Mouse (Mus musculus) liver, postnatal 0 days (tissue): ENCODE results near the gene Sdc4. TPM values are rescaled to one million over a fixed set of nuclear protein-coding genes. Genes with fewer than 3 reads are reported as not detected.

Experiments used
- ATAC-seq: fragments of 200-750 bp; cut with Nextera tagmentation; 2 replicates; pipeline ENCODE4 v1.8.0; 2017; ENCODE audit warnings: mild to moderate bottlenecking, moderate library complexity
- DNase-seq: peaks from one replicate; pipeline ENCODE4 v3.0.0-alpha.2; 2016
- H3K27ac ChIP-seq: fragments of 300-500 bp; sonication (generic); 2 replicates; pipeline ENCODE4 v1.5.1; 2014; ENCODE audit warnings: antibody characterized with exemption, moderate library complexity, mild to moderate bottlenecking, low read depth
- H3K27me3 ChIP-seq: fragments of 300-500 bp; sonication (generic); 2 replicates; pipeline ENCODE4 v1.6.1; 2014; ENCODE audit warnings: low read length, control low read depth, mixed read lengths; ENCODE audit not compliant: insufficient read depth
- H3K36me3 ChIP-seq: fragments of 300-500 bp; sonication (generic); replicated peaks from 2 replicates; pipeline ENCODE4 v1.6.1; 2014; ENCODE audit warnings: mild to moderate bottlenecking, control low read depth, low read length, moderate library complexity, mixed read lengths; ENCODE audit not compliant: insufficient read depth
- H3K4me1 ChIP-seq: fragments of 300-500 bp; sonication (generic); 2 replicates; pipeline ENCODE4 v1.6.1; 2014; ENCODE audit warnings: antibody characterized with exemption, mild to moderate bottlenecking, control low read depth; ENCODE audit not compliant: insufficient read depth
- H3K4me2 ChIP-seq: fragments of 300-500 bp; sonication (generic); 2 replicates; pipeline ENCODE4 v1.6.1; 2014; ENCODE audit warnings: low read depth, mild to moderate bottlenecking, low read length, moderate library complexity, mixed read lengths
- H3K4me3 ChIP-seq: fragments of 300-500 bp; sonication (generic); 2 replicates; pipeline ENCODE4 v1.5.1; 2014; ENCODE audit warnings: low read depth, low read length
- H3K9ac ChIP-seq: fragments of 300-500 bp; sonication (generic); replicated peaks from 2 replicates; pipeline ENCODE4 v1.6.1; 2014; ENCODE audit warnings: mild to moderate bottlenecking, moderate library complexity
- H3K9me3 ChIP-seq: fragments of 300-500 bp; sonication (generic); 2 replicates; pipeline ENCODE4 v1.6.1; 2016; ENCODE audit warnings: mild to moderate bottlenecking, control low read depth, low read length, mixed read lengths
- CTCF ChIP-seq: sonication (generic); IDR thresholded peaks from 2 replicates; pipeline ENCODE4 v1.5.1; 2016; ENCODE audit warnings: antibody characterized with exemption, low read depth
- EP300 ChIP-seq: IDR thresholded peaks from 2 replicates; pipeline ENCODE4 v1.6.1; 2016; ENCODE audit warnings: antibody characterized with exemption, low read depth, mild to moderate bottlenecking
- WGBS: fragments of 180-500 bp; shearing (Covaris S2); extraction: QIAGEN DNeasy Blood & Tissue Kit; methylation state at CpG from one replicate; pipeline ENCODE4 v1.1.7; 2014; ENCODE audit not compliant: insufficient replicate concordance; 5-methylcytosine and 5-hydroxymethylcytosine counted together
- polyA plus RNA-seq: library from polyadenylated mRNA; unstranded; fragments of >200 nt; fragmentation: Nextera tagmentation; extraction: Ambion mirVana; gene quantifications from 2 replicates; pipeline ENCODE4 v1.2.1, GENCODE M21; 2015

The Sdc4 gene
- polyA plus RNA-seq, 1 experiment from 2014 or later: 208 TPM

- Histone ChIP-seq H3K4me1 (peaks cover 22% of the 10 kb centered on the region), H3K9me3 (no peaks in the 10 kb centered on the region), H3K4me2 (no peak overlapping the region), H3K27me3 (0 out of 2 replicates have a peak, but pooled peaks cover 5% of the 10 kb centered on the region), H3K27ac (no peak overlapping the region), H3K4me3 (no peak overlapping the region), H3K36me3 (no peaks in the 10 kb centered on the region), H3K9ac (no peak overlapping the region)
- 1% methylated on average over 2 of the region's 2 CpGs for WGBS
- DNase-seq: no peak
- no peak for TF ChIP-seq EP300
- TF ChIP-seq CTCF: peak; percentile 75
- no peak for ATAC-seq
Measured at GRCm38 (mm10) chr2:164417198-164417597, 26.5 kb downstream of the Sdc4 start.

GRCm38 (mm10) chr2:164414581-164414980, 29.1 kb downstream of the Sdc4 start:
- Histone ChIP-seq H3K36me3 (no peaks in the 10 kb centered on the region), H3K9me3 (no peaks in the 10 kb centered on the region), H3K27ac (no peak overlapping the region), H3K4me2 (peak overlapping the region; percentile 32; the same call in 1 of the 2 replicates), H3K9ac (no peak overlapping the region; the same call in 1 of the 2 replicates), H3K27me3 (peaks cover 9% of the 10 kb centered on the region; the same call in 1 of the 2 replicates), H3K4me1 (peaks cover 22% of the 10 kb centered on the region), H3K4me3 (no peak overlapping the region)
- no peak for DNase-seq
- TF ChIP-seq CTCF: no peak
- no peak for TF ChIP-seq EP300
- 46% methylated on average over 10 of the region's 10 CpGs for WGBS
- ATAC-seq: no peak

GRCm38 (mm10) chr2:164414167-164414566, 29.5 kb downstream of the Sdc4 start:
- no peak for TF ChIP-seq EP300
- no peak for TF ChIP-seq CTCF

GRCm38 (mm10) chr2:164407708-164408107, 36.0 kb downstream of the Sdc4 start:
- Histone ChIP-seq H3K9ac (no peak overlapping the region), H3K9me3 (no peaks in the 10 kb centered on the region), H3K4me3 (no peak overlapping the region), H3K27me3 (peaks cover 70% of the 10 kb centered on the region), H3K4me2 (no peak overlapping the region), H3K4me1 (peaks cover 8% of the 10 kb centered on the region), H3K27ac (no peak overlapping the region), H3K36me3 (no peaks in the 10 kb centered on the region)
- TF ChIP-seq CTCF (peak; percentile 85), EP300 (no peak)
- 3% methylated on average over 22 of the region's 22 CpGs for whole genome bisulfite sequencing
- DNase-seq (peak; percentile 68), ATAC-seq (no peak)

More at GRCm38 (mm10) chr2:164414167-164414566, 29.5 kb downstream of the Sdc4 start:
- no peaks in the 10 kb centered on the region for H3K9me3 ChIP-seq
- H3K4me1 ChIP-seq: peaks cover 18% of the 10 kb centered on the region
- WGBS: 34% methylated on average over 28 of the region's 28 CpGs
- H3K36me3 ChIP-seq: no peaks in the 10 kb centered on the region
- H3K9ac ChIP-seq: no peak overlapping the region; the same call in 1 of the 2 replicates
- H3K4me3 ChIP-seq: no peak overlapping the region
- DNase-seq (no peak), ATAC-seq (no peak)
- peaks cover 13% of the 10 kb centered on the region for H3K27me3 ChIP-seq
- H3K4me2 ChIP-seq: peak overlapping the region; percentile 32; the same call in 1 of the 2 replicates
- H3K27ac ChIP-seq: no peak overlapping the region

GRCm38 (mm10) chr2:164405519-164405918, 38.2 kb downstream of the Sdc4 start:
- DNase-seq (no peak), ATAC-seq (no peak)
- H3K9me3 ChIP-seq: no peaks in the 10 kb centered on the region
- TF ChIP-seq CTCF: no peak
- no peak for TF ChIP-seq EP300
- peaks cover 90% of the 10 kb centered on the region for H3K27me3 ChIP-seq
- no peak overlapping the region for H3K9ac ChIP-seq
- no peak overlapping the region for H3K4me2 ChIP-seq
- WGBS: 42% methylated on average over 5 of the region's 5 CpGs
- H3K36me3 ChIP-seq: no peaks in the 10 kb centered on the region
- no peak overlapping the region for H3K4me3 ChIP-seq
- peaks cover 8% of the 10 kb centered on the region for H3K4me1 ChIP-seq
- H3K27ac ChIP-seq: no peak overlapping the region

- peaks cover 91% of the 10 kb centered on the region for H3K27me3 ChIP-seq
Measured at GRCm38 (mm10) chr2:164405060-164405459, 38.6 kb downstream of the Sdc4 start, which contains the start of gene Matn4. Matn4 (minus strand) TSS chr2:164405160.

More at GRCm38 (mm10) chr2:164405060-164405459, 38.6 kb downstream of the Sdc4 start, which contains the start of gene Matn4:
- Histone ChIP-seq H3K4me1 (peaks cover 8% of the 10 kb centered on the region), H3K9ac (no peak within 1 kb of the TSS), H3K9me3 (no peaks in the 10 kb centered on the region), H3K36me3 (no peaks in the 10 kb centered on the region), H3K4me2 (peak within 1 kb of the TSS; percentile 40), H3K27ac (no peak within 1 kb of the TSS), H3K4me3 (peak within 1 kb of the TSS; percentile 13; the same call in 1 of the 2 replicates)
- ATAC-seq (no peak), DNase-seq (no peak)
- 8% methylated on average over 9 of the region's 9 CpGs for WGBS
- TF ChIP-seq CTCF (no peak), EP300 (no peak)
